Mouse (Mus musculus) gastrocnemius, postnatal 4 days (tissue): ENCODE measurements around the gene Pum2. TPM values are rescaled to one million over a fixed set of nuclear protein-coding genes. Genes with fewer than 3 reads are reported as not detected.
"Not testable (repeated sequence)": the region's sequence is repeated elsewhere in the genome, so short reads cannot be mapped to it uniquely, and the experiment has no call there.

Source experiments
- DNase-seq, 2 experiments: peaks; one replicate each; pipeline ENCODE4 v3.0.0; 2021 to 2022; ENCODE audit warnings: low spot score in 2 of 2, mixed read lengths in 2 of 2
- total RNA-seq, 2 experiments: library from RNA; stranded (reverse); gene quantifications; 2 replicates each; pipeline ENCODE4 v1.2.3; 2021

Pum2 gene
- total RNA-seq, 2 experiments from 2014 or later: 92.8 to 94.9 TPM

DNA sequence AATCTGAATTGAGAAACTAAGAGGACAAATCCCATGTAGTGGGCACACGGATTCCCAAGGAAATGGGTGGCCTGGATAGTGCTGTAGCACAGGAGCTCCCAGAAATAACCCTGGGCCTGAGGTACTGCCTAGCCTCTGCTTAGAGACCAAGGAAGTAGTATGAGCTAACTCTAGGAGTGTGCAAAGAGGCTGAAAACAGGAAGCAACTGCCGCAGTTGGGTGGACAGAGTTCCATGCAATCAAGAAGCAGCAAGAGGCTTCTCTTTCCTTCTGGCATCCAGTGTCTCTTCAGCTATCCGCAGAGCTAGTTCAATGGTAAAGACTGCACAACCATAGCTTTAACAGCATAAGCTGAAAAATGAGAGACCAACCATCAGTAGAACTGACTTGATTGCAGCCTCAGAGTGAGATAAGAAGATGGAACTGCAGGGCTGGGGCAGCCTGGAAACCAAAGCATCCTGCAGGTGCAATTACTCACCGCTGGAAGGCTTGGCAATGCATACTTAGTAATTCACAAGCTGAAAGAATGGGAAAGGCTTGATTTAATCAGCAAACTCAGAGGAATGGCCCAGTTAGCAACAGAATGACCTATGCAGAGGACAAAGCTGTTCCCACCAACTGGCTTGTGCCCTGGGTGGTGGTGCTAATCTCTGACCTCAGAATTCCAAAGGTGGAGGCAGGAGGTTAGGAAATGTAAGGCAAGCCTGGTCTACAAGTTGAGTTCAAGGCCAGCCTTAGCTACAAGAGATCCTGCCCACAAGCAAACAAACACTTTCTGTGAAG, 6.3 kb upstream of the Pum2 start:
- no peak for DNase-seq

- no peak for DNase-seq
These were observed 4.5 kb upstream of the Pum2 start for GRCm38 (mm10) chr12:8669421-8669820.

- DNase-seq: no peak
These were observed 4.1 kb upstream of the Pum2 start for GRCm38 (mm10) chr12:8669846-8670245.

DNA sequence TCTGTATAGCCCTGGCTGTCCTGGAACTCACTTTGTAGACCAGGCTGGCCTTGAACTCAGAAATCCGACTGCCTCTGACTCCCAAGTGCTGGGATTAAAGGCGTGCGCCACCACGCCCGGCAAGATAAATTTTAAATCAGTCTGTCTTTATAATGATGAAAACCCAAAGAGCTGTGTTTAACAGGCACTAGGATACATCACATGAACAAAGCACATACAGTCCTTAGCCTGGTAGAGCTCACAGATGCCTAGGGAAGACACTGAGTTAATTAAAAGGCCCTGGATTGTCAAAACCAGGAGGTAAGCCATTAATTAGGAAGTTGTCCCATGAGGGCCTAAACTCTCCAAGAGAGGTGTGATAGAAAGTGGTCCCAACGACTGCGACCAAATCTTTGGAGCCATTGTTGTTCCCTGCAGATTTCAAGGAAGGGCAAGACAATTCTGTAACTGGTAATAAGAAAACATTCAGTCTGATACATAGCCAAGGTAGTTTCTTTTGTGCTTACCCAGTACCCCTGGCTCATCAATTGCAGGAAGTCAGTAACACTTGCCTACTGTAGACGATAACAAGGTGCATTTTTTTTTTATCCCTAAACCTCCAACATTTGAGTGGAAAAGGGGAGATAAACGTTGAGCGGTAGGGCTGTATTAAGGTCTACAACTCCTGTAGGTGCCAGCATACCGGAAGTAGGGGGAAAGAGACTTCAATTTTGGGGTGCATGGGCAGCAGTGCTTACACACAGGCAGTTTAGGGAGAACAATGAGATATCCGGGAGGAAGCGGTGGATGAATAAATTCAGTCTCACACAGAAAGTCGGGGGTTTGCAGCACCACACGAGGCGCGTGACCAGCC, 587 bp upstream of the Pum2 start:
- no peak for DNase-seq

DNA sequence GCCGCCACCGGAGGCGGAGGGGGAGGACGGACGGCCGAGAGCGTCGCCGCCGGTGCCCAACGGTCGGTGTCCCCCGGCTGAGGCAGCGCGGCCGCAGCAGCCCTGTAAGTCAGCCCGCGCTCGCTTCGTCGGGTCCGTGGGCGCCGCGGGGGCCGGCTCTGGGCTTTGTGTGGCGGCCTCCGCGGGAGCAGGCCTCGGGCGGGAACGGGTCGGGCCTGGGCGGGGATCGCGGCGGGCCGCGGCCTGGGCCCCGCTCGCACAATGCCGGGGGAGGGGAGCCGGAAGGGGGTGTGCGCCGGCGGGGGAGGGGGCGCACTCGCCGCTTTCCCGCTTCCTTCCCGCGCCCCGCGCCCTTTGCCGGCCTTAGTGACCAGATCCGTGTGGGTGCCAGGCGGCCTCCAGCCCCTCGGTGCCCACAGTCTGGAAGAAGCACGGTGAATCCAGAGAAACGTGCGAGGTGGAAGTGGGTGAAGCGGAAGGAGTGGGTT, 487 bp downstream of the Pum2 start:
- peak; percentile 38 to 71 for DNase-seq

GRCm38 (mm10) chr12:8674891-8675341, 982 bp downstream of the Pum2 start:
- DNase-seq: no peak

GRCm38 (mm10) chr12:8675361-8675760, 1.4 kb downstream of the Pum2 start:
- no peak for DNase-seq

DNA sequence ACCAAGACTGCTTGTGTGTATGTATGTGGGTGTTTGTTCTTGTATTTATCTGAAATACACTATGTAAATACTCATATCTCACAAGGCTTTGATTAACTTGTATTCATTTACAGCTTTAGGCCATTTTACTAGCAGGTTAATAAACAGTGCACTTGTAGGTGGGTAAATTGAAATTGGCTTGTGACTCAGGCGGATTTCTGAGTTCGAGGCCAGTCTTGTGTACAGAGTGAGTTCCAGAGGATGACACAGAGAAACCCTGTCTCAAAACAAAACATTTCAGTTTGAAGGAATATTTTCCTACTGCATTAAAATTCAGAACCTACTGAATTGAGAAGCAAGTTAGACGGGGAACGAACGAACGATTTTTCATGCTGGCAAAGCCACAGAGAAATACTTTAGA, 2.4 kb downstream of the Pum2 start:
- DNase-seq: no peak

DNA sequence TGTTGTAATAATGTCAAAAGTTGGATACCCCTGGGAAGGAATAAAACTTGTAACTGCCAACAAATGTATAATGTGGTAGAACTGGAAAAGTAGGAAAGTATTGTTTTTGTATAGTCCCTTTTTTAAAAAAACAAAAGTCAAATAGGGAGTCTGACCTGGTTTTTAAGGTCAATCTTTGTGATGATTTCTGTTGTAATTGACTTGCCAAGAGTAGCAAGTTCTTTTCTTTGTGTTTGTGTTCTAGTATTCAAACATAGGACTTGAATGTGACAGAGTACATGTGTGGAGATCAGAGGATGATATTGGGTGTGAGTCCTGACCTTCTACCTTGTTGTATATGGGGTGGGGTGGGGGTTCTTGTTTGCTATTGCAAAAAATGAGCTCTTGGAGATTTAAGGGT, 4.0 kb downstream of the Pum2 start:
- DNase-seq: no peak

GRCm38 (mm10) chr12:8684200-8684599, 10.3 kb downstream of the Pum2 start:
- no peak for DNase-seq

DNA sequence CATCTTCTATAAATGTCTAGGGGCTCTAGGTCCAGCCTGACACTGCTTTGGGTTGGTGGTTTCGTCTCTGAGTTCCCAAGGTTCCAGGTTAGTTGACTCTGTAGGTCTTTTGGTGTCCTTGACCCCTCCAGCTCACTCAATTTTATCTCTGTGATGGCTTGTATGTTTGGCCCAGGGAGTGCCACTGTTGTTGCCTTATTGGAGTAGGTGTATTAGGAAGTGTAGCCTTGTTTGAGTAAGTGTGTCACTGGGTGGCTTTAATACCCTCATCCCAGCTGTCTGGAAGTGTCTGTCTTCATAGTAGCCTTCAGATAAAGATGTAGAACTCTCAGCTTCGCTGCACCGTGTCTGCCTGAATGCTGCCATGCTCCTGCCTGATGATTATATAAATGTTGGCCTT, 11.1 kb downstream of the Pum2 start:
- no peak for DNase-seq

DNA sequence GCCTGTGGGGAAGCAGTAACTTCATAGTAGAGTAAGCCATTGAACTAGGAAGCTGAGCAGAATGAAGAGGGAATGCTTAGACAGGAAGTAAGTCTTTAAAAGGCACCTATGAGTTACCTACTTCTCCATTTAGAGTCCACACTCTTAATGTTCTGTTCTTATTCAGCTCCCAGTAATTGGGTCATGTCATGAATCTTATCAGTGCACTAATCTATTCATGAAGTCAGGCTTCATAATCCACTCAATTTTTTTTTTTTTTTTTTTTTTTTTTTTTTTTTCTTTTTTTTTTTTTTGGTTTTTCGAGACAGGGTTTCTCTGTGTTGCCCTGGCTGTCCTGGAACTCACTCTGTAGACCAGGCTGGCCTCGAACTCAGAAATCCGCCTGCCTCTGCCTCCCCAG, 15.9 kb downstream of the Pum2 start:
- DNase-seq: not testable (repeated sequence)

DNA sequence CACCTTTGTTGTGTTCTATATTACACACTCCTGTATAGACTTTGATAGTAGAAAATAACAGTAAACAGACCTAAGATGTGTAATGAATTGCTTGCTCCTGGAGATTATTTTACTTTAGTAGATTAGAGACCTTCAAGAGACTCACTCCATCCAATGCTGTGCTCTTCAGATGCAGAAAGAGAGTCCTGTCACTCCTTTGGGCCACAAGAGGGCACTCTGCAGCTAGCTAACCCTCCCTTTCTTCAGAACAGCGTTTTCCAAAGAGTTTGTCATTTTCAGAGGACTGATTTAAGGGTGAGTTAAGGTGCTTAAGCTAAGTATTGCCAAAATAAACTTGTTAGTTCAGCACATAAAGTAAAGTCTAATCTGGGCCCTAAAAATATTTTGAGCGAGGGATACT, 25.0 kb downstream of the Pum2 start:
- peak in 1 of 2 experiments; percentile 30 for DNase-seq

DNA sequence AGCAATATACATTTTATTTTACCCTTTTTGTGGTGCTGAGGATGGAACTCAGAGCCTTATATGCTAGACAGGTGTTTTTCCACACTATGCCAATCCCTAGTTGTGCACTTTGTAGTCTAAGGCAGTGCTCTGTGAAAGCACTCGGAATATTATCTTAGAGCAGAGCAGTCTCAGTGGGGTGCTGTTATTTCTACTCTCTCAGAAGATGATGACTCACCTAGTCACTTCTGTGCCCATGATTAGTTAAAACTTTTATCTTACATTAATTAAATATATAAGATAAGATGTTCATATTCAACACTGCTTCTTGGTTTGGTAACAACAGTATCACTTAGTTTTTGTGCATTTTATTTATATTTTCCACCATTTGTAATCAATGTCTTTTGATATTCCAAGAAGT, 30.1 kb downstream of the Pum2 start:
- no peak for DNase-seq

DNA sequence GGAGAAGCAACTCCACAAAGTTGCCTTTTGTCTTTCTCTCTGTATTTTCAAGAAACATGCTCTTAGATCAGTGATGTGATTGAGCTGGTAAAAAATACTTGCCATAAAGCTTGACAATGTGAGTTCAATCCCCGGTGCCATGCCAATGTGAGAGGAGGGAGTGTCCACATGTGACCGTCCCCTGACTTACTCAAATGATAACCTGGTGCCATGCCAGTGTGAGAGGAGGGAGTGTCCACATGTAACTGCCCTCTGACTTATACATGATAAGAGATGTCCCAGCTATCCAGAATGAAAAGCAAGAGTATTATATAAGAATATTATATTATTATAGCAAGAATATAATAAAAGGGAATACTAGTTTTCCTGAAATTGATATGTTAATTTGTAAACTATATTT, 34.9 kb downstream of the Pum2 start:
- no peak for DNase-seq

DNA sequence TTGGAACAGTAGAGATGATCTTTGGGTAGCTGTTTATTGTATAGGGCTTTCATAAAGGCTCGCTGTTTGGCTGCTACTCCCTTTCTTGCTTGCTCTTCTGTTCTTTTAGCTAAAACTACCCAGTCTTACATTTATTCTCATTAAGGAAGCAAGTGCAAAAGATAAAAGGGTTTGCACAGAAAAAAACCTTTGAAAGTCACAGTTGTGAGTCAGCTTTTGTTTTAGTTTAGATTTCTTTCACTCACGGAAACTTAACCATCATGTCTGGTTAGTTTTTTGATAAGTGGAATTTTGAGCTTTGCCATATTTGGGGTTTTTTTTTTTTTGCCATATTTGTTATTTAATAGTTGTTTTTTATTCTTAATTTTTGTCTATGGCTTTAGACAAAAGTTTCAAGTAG, 38.7 kb downstream of the Pum2 start:
- DNase-seq: no peak

DNA sequence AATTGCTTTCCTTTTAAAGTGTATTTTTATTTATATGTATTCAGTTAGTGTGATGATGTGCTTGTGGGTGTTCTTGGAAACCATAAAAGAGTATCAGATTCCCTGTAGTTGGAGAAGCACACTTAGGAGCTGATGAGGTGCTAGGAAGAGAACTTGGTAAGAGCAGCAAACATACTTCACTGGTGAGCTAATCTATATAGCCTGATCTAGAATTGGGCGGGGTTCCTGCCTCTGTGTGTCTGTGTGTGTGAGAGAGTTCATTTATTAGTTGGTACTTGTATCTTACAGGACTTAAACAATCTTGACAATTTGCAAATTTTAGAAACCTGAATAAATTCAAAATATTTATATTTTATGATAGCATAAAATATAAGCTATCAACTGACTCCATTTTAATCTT, 42.2 kb downstream of the Pum2 start:
- DNase-seq: no peak

DNA sequence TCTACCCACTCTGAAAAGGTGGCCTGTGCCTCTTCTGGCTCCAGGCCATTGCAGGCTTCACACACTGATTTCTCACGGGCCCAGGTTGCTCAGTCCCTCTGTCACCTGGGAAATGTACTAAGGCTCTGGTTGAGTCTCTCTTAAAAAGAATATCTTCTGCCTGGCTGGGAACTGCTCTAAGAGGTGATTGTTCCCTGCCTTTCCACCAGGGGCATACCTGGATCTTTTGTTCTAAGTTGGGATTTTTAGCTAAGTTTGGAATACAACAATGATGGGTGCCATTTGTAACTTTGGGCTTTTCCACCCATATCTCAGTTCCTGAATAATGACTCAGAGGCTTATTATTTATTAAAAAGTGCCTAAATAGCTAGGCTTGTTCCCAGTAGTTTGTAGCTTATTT, 53.0 kb downstream of the Pum2 start:
- DNase-seq: no peak

DNA sequence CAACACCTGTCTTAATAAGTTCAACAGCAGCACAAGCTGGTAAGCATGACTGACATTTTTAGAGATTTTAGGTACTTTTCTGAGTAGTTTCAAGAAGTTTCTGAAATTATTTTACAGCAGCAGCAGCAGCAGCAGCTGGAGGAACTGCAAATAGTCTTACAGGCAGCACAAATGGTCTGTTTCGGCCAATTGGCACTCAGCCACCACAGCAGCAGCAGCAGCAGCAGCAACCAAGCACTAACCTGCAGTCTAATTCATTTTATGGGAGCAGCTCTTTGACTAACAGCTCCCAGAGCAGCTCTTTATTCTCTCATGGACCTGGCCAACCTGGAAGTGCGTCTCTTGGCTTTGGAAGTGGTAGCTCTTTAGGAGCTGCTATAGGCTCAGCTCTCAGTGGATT, 54.8 kb downstream of the Pum2 start:
- DNase-seq: peak in 1 of 2 experiments; percentile 41

DNA sequence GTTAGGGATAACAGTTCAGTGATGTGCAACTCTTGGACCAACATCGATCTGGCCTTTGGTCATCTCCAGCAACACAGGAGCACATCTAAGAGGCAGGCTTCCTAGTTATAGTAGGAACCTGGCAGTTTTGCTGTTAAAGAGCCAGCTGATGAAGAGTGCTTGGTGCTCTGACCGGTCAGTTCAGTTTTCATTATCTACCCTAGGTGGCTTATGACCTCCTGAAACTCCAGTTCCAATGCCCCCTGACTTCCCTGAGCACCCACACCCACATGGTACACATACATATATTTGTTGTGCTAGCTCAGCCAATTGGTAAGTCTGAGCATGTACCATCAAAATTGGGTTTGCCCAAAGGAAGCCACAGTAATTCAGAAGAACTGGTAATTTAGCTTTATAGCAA, 79.7 kb downstream of the Pum2 start:
- DNase-seq: no peak

- DNase-seq: peak in 1 of 2 experiments; percentile 8
These were observed 80.2 kb downstream of the Pum2 start for GRCm38 (mm10) chr12:8754116-8754515.

GRCm38 (mm10) chr12:8758029-8758428, 84.1 kb downstream of the Pum2 start:
- DNase-seq: no peak
